Mouse (Mus musculus): ENCODE results near the gene Cyp19a1. TPM values are rescaled to one million over a fixed set of nuclear protein-coding genes. Genes with fewer than 3 reads are reported as not detected.

The Cyp19a1 gene
- polyA plus RNA-seq (2017; shearing (Covaris generic)), result under 1 TPM in 1 of 2 experiments, not detected in 1; 0.07 TPM

DNA sequence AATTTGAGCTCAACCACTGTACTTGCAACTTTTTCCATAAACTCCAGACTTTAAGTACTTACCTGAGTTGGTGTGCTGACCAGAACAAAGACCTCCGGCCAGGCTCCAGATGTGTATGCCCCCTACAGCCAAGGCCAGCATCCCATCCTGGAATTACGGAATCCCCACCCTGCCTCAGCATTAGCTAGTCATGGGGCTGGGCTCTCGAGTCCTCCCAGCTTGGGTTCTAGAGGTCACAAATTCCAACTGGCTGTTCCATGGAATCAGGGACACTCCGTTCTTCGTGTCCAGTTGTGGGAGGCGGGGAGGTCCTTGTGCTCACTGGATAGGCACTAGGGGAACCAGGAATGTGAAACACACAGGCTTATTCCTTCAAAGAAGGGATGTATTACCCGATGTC lies at the start of gene Cyp19a1:
Gene Cyp19a1, minus strand, starts transcription at position 101 of the 400 bp plus-strand sequence.

DNA sequence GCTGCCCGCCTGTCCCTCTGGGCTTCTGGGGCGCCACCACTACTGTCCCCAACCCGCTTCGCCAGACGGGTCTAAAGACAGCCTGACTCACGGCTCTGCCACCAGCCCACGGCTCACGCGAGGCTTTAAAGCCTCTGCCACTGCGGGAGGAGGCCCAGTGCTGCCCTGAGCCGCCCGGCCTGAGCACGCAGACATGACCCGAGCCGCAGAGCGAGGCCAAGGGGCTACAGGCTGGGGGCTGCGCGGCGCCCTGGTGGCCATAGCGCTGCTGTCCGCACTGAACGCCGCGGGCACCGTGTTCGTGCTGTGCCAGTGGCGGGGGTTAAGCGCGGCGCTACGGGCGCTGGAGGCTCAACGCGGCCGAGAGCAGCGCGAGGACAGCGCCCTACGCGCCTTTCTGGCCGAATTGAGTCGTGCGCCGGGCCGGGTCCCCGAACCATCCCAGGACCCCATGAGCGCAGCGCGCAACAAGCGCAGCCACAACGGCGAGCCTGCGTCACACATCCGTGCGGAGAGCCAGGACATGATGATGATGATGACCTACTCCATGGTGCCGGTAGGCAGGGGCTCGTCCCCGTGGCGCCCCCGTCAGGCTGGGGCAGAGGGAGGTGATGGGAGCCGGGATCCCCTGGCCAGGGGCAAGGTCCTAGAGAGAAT lies 18.5 kb upstream of the Cyp19a1 start, which contains the start of gene Gldn:
Gene Gldn, plus strand, starts transcription at position 156 of the 657 bp plus-strand sequence.

Other genes with a start within 250 kb of the Cyp19a1 start
- under 1 TPM in 1 of 2 experiments, not detected in 1; 0.22 TPM for gene Tnfaip8l3, start 199.7 kb downstream of the Cyp19a1 start, polyA plus RNA-seq (2017; shearing (Covaris generic))
- gene Gldn, start 18.4 kb upstream of the Cyp19a1 start, polyA plus RNA-seq (2017; shearing (Covaris generic)), result not detected
- gene Dmxl2, start 233.5 kb upstream of the Cyp19a1 start, polyA plus RNA-seq (2017; shearing (Covaris generic)), result under 1 TPM in 1 of 2 experiments, not detected in 1; 0.55 TPM